Mouse (Mus musculus) adrenal gland, adult 8-10 months (tissue): ENCODE results near the gene Cd63. TPM values are rescaled to one million over a fixed set of nuclear protein-coding genes. Genes with fewer than 3 reads are reported as not detected.

Experiments used
- total RNA-seq, 4 experiments: library from RNA; stranded (reverse); gene quantifications; 2 replicates each; pipeline ENCODE4 v1.2.4; 2022

Cd63 gene
- total RNA-seq, 4 experiments from 2014 or later = 313 to 472 (median 396) TPM

Other genes with a start within 250 kb of the Cd63 start
- 10 to 100 TPM; 28.7 to 35.1 (median 31.4) TPM for gene Suox, start 226.9 kb upstream of the Cd63 start, total RNA-seq
- 100 to 1,000 TPM; 126 to 149 (median 145) TPM for gene Rab5b, start 204.7 kb upstream of the Cd63 start, total RNA-seq
- gene Pmel, start 196.8 kb upstream of the Cd63 start, total RNA-seq = 1 to 10 TPM; 1.1 to 1.7 (median 1.3) TPM
- 10 to 100 TPM; 13.4 to 26.6 (median 19.3) TPM for gene Cdk2, start 196.0 kb upstream of the Cd63 start, total RNA-seq
- 10 to 100 TPM; 16.5 to 41.1 (median 28.6) TPM for gene Dgka, start 156.1 kb upstream of the Cd63 start, total RNA-seq
- 10 to 100 TPM; 24.1 to 31.9 (median 27.0) TPM for gene Pym1, start 153.1 kb upstream of the Cd63 start, total RNA-seq
- gene Mmp19, start 110.1 kb upstream of the Cd63 start, total RNA-seq = 10 to 100 TPM; 41.4 to 69.7 (median 60.1) TPM
- 10 to 100 TPM; 77.2 to 82.1 (median 78.5) TPM for gene Dnajc14, start 96.9 kb upstream of the Cd63 start, total RNA-seq
- gene Tmem198b, start 96.6 kb upstream of the Cd63 start, total RNA-seq = 10 to 100 TPM in 2 of 4 experiments, 1 to 10 TPM in 2; 7.8 to 17.3 (median 12.6) TPM
- 10 to 100 TPM; 43.4 to 56.2 (median 49.5) TPM for gene Sarnp, start 83.7 kb upstream of the Cd63 start, total RNA-seq
- 10 to 100 TPM; 39.5 to 51.9 (median 42.5) TPM for gene Ormdl2, start 79.3 kb upstream of the Cd63 start, total RNA-seq
- gene Gdf11, start 9.3 kb upstream of the Cd63 start, total RNA-seq = 1 to 10 TPM; 2.0 to 2.9 (median 2.3) TPM
- gene Rdh5, start 21.9 kb downstream of the Cd63 start, total RNA-seq = 10 to 100 TPM in 3 of 4 experiments, 1 to 10 TPM in 1; 9.5 to 23.2 (median 15.7) TPM
- 100 to 1,000 TPM; 137 to 192 (median 168) TPM for gene Bloc1s1, start 23.0 kb downstream of the Cd63 start, total RNA-seq
- 10 to 100 TPM in 2 of 4 experiments, 1 to 10 TPM in 2; 9.6 to 27.4 (median 11.8) TPM for gene Itga7, start 32.8 kb downstream of the Cd63 start, total RNA-seq
- under 1 TPM in 2 of 4 experiments, not detected in 2; 0.32 to 0.46 TPM for gene Mettl7b, start 60.0 kb downstream of the Cd63 start, total RNA-seq
- not detected for gene Olfr9, start 88.4 kb downstream of the Cd63 start, total RNA-seq
- gene Olfr763, start 109.8 kb downstream of the Cd63 start, total RNA-seq = not detected
- not detected for gene Olfr764-ps1, start 138.9 kb downstream of the Cd63 start, total RNA-seq
- not detected for gene Olfr765, start 149.0 kb downstream of the Cd63 start, total RNA-seq
- not detected for gene Olfr766-ps1, start 168.0 kb downstream of the Cd63 start, total RNA-seq
- not detected for gene Olfr767, start 181.9 kb downstream of the Cd63 start, total RNA-seq
- not detected for gene Olfr768, start 198.4 kb downstream of the Cd63 start, total RNA-seq
- gene Olfr769, start 216.9 kb downstream of the Cd63 start, total RNA-seq = not detected
- gene Olfr770, start 238.0 kb downstream of the Cd63 start, total RNA-seq = not detected